Mouse (Mus musculus) forebrain, embryonic 16.5 days (tissue): Measurements from ENCODE around the gene Lrrc74a. TPM values are rescaled to one million over a fixed set of nuclear protein-coding genes. Genes with fewer than 3 reads are reported as not detected.

Experiments
- polyA plus RNA-seq: library from polyadenylated mRNA; unstranded; fragments of >200 nt; fragmentation: Nextera tagmentation; extraction: Ambion mirVana; gene quantifications from 2 replicates; pipeline ENCODE4 v1.2.1, GENCODE M21; 2015

Lrrc74a gene
- polyA plus RNA-seq, 1 experiment from 2014 or later = not detected

Other genes starting within 250 kb of the Lrrc74a start
- gene Vash1, start 55.7 kb upstream of the Lrrc74a start, polyA plus RNA-seq = 37.8 and 41.7 TPM in 2 replicates
- 9.2 and 10.6 TPM in 2 replicates for gene Angel1, start 7.9 kb upstream of the Lrrc74a start, polyA plus RNA-seq
- 67.0 and 74.0 TPM in 2 replicates for gene Irf2bpl, start 150.4 kb downstream of the Lrrc74a start, polyA plus RNA-seq
- 61.5 and 62.7 TPM in 2 replicates for gene Cipc, start 212.7 kb downstream of the Lrrc74a start, polyA plus RNA-seq